Mouse (Mus musculus) cerebellum, postnatal 4 days (tissue): ENCODE measurements at regions not wholly inside any gene's neighbourhood (a gene's known extent, or its start where the extent isn't known, plus 50 kb on each side); places are given as distances from the start of the nearest gene placed in this dataset.

Source experiments
- DNase-seq, 2 experiments: peaks; one replicate each; pipeline ENCODE4 v3.0.0; 2022; ENCODE audit warnings: low spot score in 2 of 2, mixed read lengths in 1 of 2

GRCm38 (mm10) chr5:54178966-54179547 is 180.8 kb downstream of the Stim2 start:
- DNase-seq = no peak

- peak in 1 of 2 experiments; percentile 37 for DNase-seq
These were observed 181.9 kb downstream of the Stim2 start for GRCm38 (mm10) chr5:54180192-54180611.

GRCm38 (mm10) chr5:54180640-54181326 is 182.5 kb downstream of the Stim2 start:
- no peak for DNase-seq

DNA sequence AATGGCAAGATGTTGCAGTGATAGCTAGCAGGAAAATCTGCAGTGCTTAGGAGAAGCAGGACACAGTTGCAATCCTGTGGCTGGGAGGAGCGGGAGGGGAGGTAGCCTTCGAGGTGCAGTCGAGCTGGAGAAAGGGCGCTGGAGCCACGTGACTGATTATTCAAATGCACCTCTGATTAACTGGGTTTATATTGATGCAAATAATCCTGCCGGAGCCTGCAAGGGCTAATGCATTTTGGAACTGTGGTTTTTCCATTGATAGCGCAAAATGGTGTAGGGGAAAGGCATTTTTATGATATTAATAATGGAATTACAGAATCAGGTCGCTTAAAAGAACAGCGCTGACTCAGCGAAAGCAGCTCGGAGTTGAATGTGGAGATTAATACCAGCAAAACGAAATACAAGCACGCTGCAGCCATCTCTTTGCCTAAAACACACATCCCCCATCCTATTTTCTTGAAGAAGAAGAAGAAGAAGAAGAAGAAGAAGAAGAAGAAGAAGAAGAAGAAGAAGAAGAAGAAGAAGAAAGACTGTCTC is 183.1 kb downstream of the Stim2 start:
- DNase-seq = no peak

GRCm38 (mm10) chr5:54182754-54183153 is 184.5 kb downstream of the Stim2 start:
- no peak for DNase-seq

- no peak for DNase-seq
These were observed 187.4 kb downstream of the Stim2 start for GRCm38 (mm10) chr5:54185662-54186061.

DNA sequence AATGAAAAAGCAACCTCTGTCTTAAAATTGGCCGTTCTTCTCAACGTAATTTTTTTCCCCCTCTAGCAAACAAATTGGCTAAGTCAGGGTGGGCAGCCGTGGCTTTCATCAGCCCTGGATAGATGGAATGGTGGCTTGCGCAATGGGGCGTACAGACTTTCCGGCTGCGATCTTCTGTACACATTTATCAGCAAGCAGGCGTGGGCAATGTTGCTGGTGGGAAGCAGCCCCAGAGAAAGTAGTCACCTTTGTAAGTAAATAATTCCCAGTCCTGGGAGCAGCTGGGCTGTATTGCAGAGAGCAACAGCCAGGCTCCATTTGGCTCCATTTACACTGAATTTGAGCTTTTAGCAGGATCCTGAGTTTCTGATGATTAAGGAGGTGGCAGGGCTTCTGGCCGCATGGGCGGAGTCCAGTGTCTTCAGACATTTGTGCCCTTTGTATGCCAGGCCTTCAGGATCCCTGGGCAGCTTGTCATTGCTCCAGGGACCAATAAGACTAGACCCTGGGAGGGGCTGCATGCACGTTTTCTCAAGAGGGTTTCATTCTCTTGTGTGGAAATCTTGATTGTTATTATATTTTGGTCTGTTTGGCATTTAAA is 187.9 kb downstream of the Stim2 start:
- no peak for DNase-seq

- no peak for DNase-seq
These were observed 193.4 kb downstream of the Stim2 start for GRCm38 (mm10) chr5:54191688-54192087.

DNA sequence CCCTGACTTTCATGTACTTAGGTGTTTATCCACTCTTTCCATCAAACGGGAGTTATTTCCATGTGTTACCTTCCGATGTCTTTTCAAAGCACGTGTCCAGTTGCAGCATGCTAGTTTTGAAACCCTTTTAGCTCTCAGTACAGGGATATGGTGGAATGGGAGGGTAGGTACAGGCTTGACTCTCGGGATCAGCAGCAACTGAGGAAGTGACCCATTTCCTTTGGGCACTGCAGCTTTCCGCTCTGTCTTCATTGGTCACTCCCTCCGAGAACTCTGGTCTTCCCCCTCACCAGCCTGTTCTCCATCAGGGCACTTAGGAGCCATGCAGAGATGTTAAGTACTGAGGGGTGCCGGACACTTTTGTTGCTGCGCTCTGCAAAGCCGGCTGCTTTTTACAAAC is 196.5 kb downstream of the Stim2 start:
- no peak for DNase-seq

DNA sequence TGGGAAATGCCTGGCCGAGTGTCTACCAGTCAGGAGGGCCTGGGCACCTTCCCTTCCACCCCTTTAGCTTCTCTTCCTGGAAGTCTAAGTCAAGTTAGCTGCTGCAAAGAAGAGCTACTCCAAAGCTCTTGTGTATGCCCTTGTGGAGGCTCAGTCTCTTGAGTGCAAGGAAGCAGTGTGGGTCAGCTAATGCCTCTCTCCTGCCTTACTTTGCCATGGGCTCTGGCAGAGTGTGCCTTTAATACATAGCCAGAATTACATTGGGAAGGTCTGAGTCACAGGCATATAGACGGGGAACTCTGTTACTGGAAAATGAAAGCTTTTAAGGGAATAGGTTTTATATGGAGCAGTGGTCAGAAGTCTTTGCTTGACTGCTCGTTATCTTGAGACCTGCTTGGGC is 201.7 kb downstream of the Stim2 start:
- no peak for DNase-seq

GRCm38 (mm10) chr5:54200587-54200986 is 202.3 kb downstream of the Stim2 start:
- no peak for DNase-seq

DNA sequence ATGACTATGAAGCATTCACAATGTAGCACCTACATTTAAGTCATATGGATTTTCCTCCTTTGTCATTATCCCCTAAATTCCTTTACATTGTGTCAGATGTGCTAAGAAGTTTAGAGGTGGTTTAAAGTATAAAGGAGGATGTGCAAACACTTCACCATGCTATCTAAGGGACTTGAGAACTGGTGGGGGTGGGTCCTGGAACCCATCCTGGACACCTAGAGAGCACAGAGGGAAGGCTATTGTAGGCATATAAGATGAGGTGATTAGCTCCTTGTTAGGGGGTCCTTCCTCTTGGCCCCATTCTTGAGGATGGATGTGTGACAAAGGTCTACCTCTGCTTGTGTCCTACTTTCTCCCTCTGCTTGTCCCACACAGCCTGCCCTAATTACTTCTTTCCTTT is 213.2 kb downstream of the Stim2 start:
- DNase-seq = no peak

DNA sequence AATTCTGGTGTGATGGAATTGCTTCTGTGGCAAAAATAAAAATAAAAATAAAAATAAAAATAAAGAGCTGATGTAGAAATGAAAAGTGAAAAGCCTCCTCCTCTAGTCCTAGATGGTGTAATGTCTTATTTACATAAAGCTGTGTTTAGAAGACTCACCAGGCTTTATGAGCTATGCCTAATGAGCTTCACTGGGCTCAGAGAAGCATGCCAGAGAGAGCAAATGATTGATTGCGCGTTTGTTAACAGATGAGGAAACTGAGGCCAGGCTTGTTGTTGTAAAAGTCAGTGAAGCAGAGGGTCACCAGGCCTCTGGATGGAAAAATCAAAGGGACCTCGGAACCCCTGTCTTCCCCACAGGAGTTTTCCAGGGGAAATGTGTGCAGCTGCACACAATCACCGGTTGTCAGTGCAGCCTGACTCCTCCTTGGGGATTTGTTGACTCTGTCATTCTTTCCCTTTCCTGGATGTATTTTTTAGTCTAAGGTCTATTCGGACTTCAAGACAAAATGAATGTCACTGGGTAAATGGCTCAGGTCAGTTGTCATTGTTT is 213.8 kb downstream of the Stim2 start:
- no peak for DNase-seq

- DNase-seq = no peak
These were observed 226.7 kb downstream of the Stim2 start for GRCm38 (mm10) chr5:54225031-54225430.

DNA sequence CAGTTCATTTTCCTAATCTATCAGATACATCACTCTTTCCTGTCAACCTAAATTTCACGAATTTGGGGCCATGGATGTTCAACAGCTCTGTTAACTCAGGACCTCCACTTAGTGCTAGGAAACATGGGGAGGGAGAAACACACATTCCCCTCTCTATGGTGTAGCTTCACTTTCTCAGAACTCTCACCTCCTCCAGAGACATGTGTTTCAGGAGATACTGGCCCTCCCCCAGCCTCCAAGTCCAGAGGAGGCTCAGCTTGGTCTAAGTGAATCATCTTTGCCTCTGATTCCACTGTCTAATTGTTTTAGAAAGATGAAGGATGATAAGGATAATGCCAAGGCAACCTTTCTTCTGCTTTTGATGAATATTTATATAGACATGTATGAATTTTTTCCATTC is 236.3 kb downstream of the Stim2 start:
- no peak for DNase-seq

DNA sequence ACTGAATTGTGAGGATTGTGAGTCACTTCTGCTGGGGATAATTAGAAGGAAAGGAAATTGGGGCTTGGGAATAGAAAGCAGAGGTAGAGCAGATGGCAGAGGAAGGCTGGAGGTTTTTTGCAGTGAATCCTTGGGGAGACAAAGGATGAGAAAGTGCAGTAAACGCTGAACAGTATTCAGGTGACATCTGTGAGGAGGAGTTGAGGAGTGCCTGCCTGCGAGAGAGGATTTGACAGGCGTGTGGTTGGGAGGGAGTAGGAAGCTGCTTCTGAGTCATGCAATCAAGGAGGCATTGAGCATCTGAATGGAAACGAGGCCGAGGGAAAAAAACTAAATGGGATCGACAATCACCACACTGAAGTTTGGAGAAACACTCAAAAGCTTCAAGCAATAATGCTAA is 236.9 kb downstream of the Stim2 start:
- no peak for DNase-seq

DNA sequence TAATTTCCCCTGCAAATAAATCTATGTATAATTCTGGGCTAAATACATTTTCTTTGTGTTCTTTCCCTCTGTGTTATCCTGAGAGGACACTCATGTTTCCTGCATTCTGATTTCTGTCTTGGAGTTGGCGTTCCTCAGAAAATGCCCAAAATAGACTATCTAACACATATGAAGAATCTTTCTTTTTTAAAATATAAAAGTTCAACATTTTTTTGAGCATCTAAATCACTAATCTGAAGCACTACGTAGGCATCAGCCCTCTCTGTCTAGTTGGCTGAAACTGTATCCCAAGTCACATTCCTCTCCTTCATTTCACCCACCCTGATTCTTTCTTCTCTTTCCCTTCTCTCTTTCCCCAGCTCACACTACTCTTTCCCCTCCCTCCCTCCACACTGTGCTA is 238.9 kb downstream of the Stim2 start:
- DNase-seq = no peak

DNA sequence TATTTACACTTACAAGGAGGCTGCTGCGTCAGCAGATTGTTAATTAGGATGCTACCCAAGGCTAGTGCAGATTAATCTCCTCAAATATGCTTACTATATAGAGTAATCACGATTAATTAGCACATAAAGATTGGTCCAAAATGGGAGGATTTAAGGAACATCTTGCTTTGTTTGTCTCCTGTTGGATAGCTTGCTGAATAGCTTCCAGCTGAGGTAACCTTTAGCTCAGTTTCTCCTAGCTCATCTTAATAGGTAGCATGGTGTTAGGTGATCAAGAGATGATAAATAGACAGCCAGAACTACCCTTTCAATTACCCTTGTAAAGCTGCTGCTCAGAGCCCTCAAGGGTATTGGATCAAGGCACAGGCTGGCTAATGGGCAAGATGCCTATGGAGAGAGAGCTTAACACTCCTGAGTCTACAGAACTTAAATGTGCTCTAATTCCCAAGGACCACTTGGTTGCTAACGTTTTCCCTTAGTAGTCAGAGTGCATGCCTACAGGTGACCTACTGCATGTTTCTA is 240.4 kb downstream of the Stim2 start:
- no peak for DNase-seq

DNA sequence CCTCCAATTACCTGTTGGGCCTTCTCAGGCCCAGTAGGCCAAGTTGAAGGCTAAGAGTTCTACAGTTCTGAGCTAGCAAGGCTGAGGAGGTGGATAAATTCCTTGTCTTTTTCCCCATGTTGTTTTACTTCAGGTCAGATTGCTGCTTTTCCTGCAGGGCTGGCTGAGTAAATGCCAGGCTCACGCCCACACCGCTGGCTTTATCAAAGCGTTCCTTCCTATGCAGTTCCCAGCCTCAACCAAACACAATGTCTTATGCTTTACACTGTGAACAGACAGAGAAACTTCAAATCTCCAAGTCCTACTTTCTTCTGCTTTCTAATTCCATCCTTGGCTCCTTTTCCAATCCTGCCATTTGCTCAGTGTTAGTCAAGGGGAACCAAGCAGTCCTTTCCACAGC is 241.3 kb downstream of the Stim2 start:
- DNase-seq = no peak

- DNase-seq = no peak
These were observed 243.0 kb downstream of the Stim2 start for GRCm38 (mm10) chr5:54241169-54241917.

DNA sequence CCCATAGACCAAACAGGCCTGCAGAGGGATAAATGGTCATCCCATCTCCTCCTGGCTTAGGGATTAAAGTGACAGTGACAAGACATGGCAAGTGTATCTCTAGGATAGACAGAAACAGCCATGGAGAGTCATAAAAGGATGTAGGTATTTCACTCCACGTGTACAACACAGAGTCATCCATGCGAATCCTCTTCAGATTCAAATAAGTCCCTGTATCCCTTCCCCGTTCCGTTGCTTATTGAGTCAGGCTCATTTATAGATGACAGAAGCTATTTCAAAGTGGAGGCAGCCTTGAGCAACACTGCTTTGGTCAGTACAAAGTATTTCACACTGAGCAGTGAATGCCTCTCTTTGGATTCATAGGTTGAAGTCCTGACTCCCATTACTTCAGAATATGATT is 243.8 kb downstream of the Stim2 start:
- no peak for DNase-seq

GRCm38 (mm10) chr5:54252038-54252437 is 253.7 kb downstream of the Stim2 start:
- no peak for DNase-seq
